Mouse (Mus musculus) heart, adult 2 months (tissue): Measurements from ENCODE around the gene Gyg. TPM values are rescaled to one million over a fixed set of nuclear protein-coding genes. Genes with fewer than 3 reads are reported as not detected.
"Not testable (repeated sequence)": the region's sequence is repeated elsewhere in the genome, so short reads cannot be mapped to it uniquely, and the experiment has no call there.

Experiments
- DNase-seq, 2 experiments: peaks; one replicate each; pipeline ENCODE4 v3.0.0; 2021
- H3K27ac ChIP-seq: fragments of 200-600 bp; 2 replicates; pipeline ENCODE4 v1.8.1; 2022
- H3K27me3 ChIP-seq: fragments of 200-500 bp; 2 replicates; pipeline ENCODE4 v1.6.1; 2012; ENCODE audit warnings: mild to moderate bottlenecking, low read length, inconsistent platforms, mixed read lengths; ENCODE audit not compliant: control insufficient read depth, insufficient read depth
- H3K36me3 ChIP-seq: fragments of 200-500 bp; 2 replicates; pipeline ENCODE4 v1.6.1; 2012; ENCODE audit warnings: low read length, inconsistent platforms; ENCODE audit not compliant: control insufficient read depth, insufficient read depth
- H3K4me1 ChIP-seq: fragments of 200-500 bp; 2 replicates; pipeline ENCODE4 v1.6.1; 2011; ENCODE audit warnings: low read length; ENCODE audit not compliant: control insufficient read depth, insufficient read depth
- H3K4me3 ChIP-seq: fragments of 200-600 bp; 2 replicates; pipeline ENCODE4 v1.8.1; 2022
- H3K79me2 ChIP-seq: fragments of 200-500 bp; replicated peaks from 2 replicates; pipeline ENCODE4 v1.6.1; 2012; ENCODE audit warnings: mild to moderate bottlenecking, inconsistent platforms, low read length, moderate library complexity, mixed read lengths; ENCODE audit not compliant: control insufficient read depth, insufficient read depth
- H3K9ac ChIP-seq: fragments of 200-500 bp; 2 replicates; pipeline ENCODE4 v1.6.1; 2012; ENCODE audit warnings: low read depth, mild to moderate bottlenecking, control low read depth, inconsistent platforms, low read length, mixed read lengths
- CTCF ChIP-seq: fragments of 200-600 bp; IDR thresholded peaks from 2 replicates; pipeline ENCODE4 v1.8.1; 2022; ENCODE audit warnings: antibody characterized with exemption, mild to moderate bottlenecking, moderate library complexity
- EP300 ChIP-seq: fragments of 200-500 bp; IDR thresholded peaks from 2 replicates; pipeline ENCODE4 v1.6.1; 2011; ENCODE audit warnings: low read depth, low read length, control low read depth; ENCODE audit not compliant: insufficient read depth
- POLR2A ChIP-seq: fragments of 200-500 bp; IDR thresholded peaks from 2 replicates; pipeline ENCODE4 v1.6.1; 2011; ENCODE audit warnings: mild to moderate bottlenecking, low read depth, low read length, control low read depth; ENCODE audit not compliant: insufficient read depth
- WGBS: fragments of 180-500 bp; shearing (Covaris S2); methylation state at CpG from one replicate; pipeline ENCODE4 v1.1.7; 2018; 5-methylcytosine and 5-hydroxymethylcytosine counted together
- intact Hi-C: fragments of 180-260 bp; cut with DNase I; formaldehyde crosslinking; loops from one replicate; pipeline ENCODE4 v1.15.1; 2025
- polyA plus RNA-seq: library from polyadenylated mRNA; depleted of rRNA; stranded (reverse); fragments of >200 nt; gene quantifications from 2 replicates; pipeline ENCODE4 v1.2.3, GENCODE M21; 2012
- total RNA-seq, 2 experiments: library from RNA; stranded (reverse); gene quantifications; 2 replicates each; pipeline ENCODE4 v1.2.3; 2021

The Gyg gene
- total and polyA plus RNA-seq, 3 experiments: 114 to 161 (median 145) TPM

- H3K9ac ChIP-seq: no peak overlapping the region
- DNase-seq: peak in 1 of 2 experiments; percentile 60
- H3K36me3 ChIP-seq: peaks cover 12% of the 10 kb centered on the region
- intact Hi-C loops: no loop called here
- no peak overlapping the region for H3K4me3 ChIP-seq
- TF ChIP-seq CTCF: 0 out of 2 replicates have a peak, but pooled peaks have one; percentile 3
- peak; percentile 66; the same call in 1 of the 2 replicates for TF ChIP-seq EP300
- TF ChIP-seq POLR2A: no peak
- H3K4me1 ChIP-seq: peaks cover 14% of the 10 kb centered on the region
- no peaks in the 10 kb centered on the region for H3K79me2 ChIP-seq
- peak overlapping the region; percentile 51 for H3K27ac ChIP-seq
- 58% methylated on average over 8 of the region's 8 CpGs for WGBS
- H3K27me3 ChIP-seq: no peaks in the 10 kb centered on the region
Observed at GRCm38 (mm10) chr3:20130456-20131349, 24.4 kb downstream of the Gyg start.

- H3K36me3 ChIP-seq: peaks cover 11% of the 10 kb centered on the region
- no peaks in the 10 kb centered on the region for H3K27me3 ChIP-seq
- H3K4me3 ChIP-seq: no peak overlapping the region
- 77% methylated on average over 5 of the region's 5 CpGs for WGBS
- TF ChIP-seq CTCF (no peak), EP300 (no peak), POLR2A (no peak)
- peaks cover 14% of the 10 kb centered on the region for H3K4me1 ChIP-seq
- intact Hi-C loops: no loop called here
- DNase-seq: no peak
- no peaks in the 10 kb centered on the region for H3K79me2 ChIP-seq
- H3K9ac ChIP-seq: no peak overlapping the region
- no peak overlapping the region for H3K27ac ChIP-seq
Observed at GRCm38 (mm10) chr3:20129491-20129890, 25.6 kb downstream of the Gyg start.

- Histone ChIP-seq H3K36me3 (peaks cover 2% of the 10 kb centered on the region; the same call in 1 of the 2 replicates), H3K9ac (no peak overlapping the region), H3K4me1 (peaks cover 9% of the 10 kb centered on the region; the same call in 1 of the 2 replicates), H3K27me3 (no peaks in the 10 kb centered on the region), H3K4me3 (no peak overlapping the region), H3K27ac (no peak overlapping the region), H3K79me2 (no peaks in the 10 kb centered on the region)
- 92% methylated on average over 2 of the region's 2 CpGs for WGBS
- intact Hi-C loops: no loop called here
- TF ChIP-seq CTCF (peak; percentile 31), POLR2A (no peak)
- DNase-seq: no peak
Observed at GRCm38 (mm10) chr3:20127047-20127595, 28.0 kb downstream of the Gyg start.

GRCm38 (mm10) chr3:20125604-20126003 lies 29.5 kb downstream of the Gyg start:
- no peak for TF ChIP-seq CTCF
- TF ChIP-seq POLR2A: no peak
- TF ChIP-seq EP300: no peak
- H3K36me3 ChIP-seq: peaks cover 2% of the 10 kb centered on the region; the same call in 1 of the 2 replicates
- no peak for DNase-seq
- H3K27me3 ChIP-seq: no peaks in the 10 kb centered on the region
- no peak overlapping the region for H3K27ac ChIP-seq
- H3K79me2 ChIP-seq: no peaks in the 10 kb centered on the region
- H3K4me1 ChIP-seq: peaks cover 4% of the 10 kb centered on the region; the same call in 1 of the 2 replicates
- H3K4me3 ChIP-seq: no peak overlapping the region
- 84% methylated on average over 5 of the region's 5 CpGs for WGBS
- intact Hi-C loops: no loop called here
- H3K9ac ChIP-seq: no peak overlapping the region

GRCm38 (mm10) chr3:20121582-20121981 lies 33.5 kb downstream of the Gyg start:
- H3K9ac ChIP-seq, H3K79me2 ChIP-seq, H3K4me3 ChIP-seq, DNase-seq, H3K36me3 ChIP-seq, H3K4me1 ChIP-seq, intact Hi-C loops, H3K27me3 ChIP-seq, H3K27ac ChIP-seq: not testable (repeated sequence)
- WGBS: 93% methylated on average over 5 of the region's 5 CpGs

GRCm38 (mm10) chr3:20119686-20120244 lies 35.4 kb downstream of the Gyg start:
- Histone ChIP-seq H3K36me3 (no peaks in the 10 kb centered on the region; the same call in 1 of the 2 replicates), H3K4me1 (no peaks in the 10 kb centered on the region), H3K9ac (no peak overlapping the region), H3K4me3 (no peak overlapping the region), H3K79me2 (no peaks in the 10 kb centered on the region), H3K27me3 (no peaks in the 10 kb centered on the region), H3K27ac (no peak overlapping the region)
- WGBS: 83% methylated on average over 4 of the region's 4 CpGs
- no peak for DNase-seq
- intact Hi-C loops: no loop called here
- TF ChIP-seq CTCF: no peak
